Mouse (Mus musculus): ENCODE results near the gene Slc47a1.

DNA sequence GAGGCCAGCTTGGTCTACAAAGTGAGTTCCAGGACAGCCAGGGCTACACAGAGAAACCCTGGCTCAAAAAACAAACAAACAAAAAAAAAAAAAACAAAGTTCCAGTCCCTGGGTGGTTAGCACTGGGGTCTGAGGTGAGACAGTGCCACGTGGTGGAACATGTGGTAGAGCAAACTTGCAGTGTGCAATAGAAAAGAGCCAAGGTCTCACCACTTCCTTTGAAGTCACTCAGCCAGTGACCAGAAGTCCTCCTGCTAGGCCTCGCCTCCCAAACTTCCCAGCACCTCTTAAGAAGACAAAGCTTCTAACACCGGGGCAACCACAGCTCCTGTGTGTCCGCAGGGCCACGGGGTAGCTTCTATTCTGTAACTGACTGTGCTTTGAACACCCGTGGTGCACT, 9.1 kb upstream of the Slc47a1 start:
- TF ChIP-seq CTCF (IDR thresholded peaks at IDR 0.05; ENCODE audit: borderline replicate concordance, control insufficient read depth, extremely low read depth, insufficient read depth, low read length, poor library complexity) = no peak
- TF ChIP-seq POLR2A (IDR thresholded peaks at IDR 0.05; ENCODE audit: control insufficient read depth, extremely low read depth, insufficient read depth, low read length, poor library complexity) = no peak

All from thymus, adult 2 months (tissue).